Mouse (Mus musculus) liver, postnatal 0 days (tissue): ENCODE results near the gene Fut7.

Source experiments
- CTCF ChIP-seq: sonication (generic); IDR thresholded peaks from 2 replicates; pipeline ENCODE4 v1.5.1; 2016; ENCODE audit warnings: antibody characterized with exemption, low read depth
- EP300 ChIP-seq: IDR thresholded peaks from 2 replicates; pipeline ENCODE4 v1.6.1; 2016; ENCODE audit warnings: antibody characterized with exemption, low read depth, mild to moderate bottlenecking

- TF ChIP-seq CTCF = no peak
- TF ChIP-seq EP300 = no peak
Measured at GRCm38 (mm10) chr2:25399051-25399450, 24.0 kb upstream of the Fut7 start, which contains the start of gene Npdc1.
